Mouse (Mus musculus): ENCODE measurements around the gene Ppp1r9a. TPM values are rescaled to one million over a fixed set of nuclear protein-coding genes. Genes with fewer than 3 reads are reported as not detected.

Ppp1r9a gene
- polyA plus RNA-seq, 1 experiment, result 8.9 TPM

DNA sequence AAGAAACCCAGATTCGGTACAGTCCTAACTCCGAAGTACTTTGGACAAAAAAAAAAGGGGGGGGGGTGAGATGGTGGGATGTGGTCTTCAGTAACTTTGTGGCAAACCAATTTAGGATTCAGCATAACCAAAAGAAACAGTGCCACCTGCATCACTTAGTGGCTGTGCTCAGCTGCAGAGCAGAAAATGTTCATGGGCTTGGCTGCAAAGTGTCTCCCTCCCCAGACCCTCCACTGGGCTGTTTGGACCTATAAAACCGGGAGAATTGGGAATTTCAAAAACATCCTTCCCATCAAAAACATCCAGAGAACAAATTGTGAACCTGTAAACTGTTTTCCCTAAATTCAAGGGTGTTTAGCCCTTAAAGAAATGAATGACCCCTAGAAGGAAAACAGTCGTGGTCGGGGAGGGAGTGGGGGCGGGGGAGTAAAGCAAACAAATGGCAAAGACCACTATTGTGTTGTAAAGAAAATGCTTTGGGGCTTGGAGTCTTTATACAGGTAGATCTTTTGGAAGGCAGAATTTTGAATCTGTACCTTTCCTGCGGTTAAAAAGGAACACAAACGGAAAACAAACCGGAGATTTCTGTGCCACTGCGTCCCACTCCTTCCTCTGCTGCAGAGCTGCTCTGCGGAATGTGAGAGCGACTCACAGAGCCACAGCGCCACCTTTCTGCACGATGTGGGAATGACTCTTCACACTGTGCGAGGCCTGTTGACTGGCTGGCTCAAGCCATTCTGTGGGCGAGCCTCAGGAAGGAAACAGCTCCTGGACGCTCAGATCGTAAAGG lies 207.4 kb downstream of the Ppp1r9a start:
- no peak overlapping the region for H3K4me3 ChIP-seq (ENCODE audit: insufficient read depth, low read depth, low read length)

DNA sequence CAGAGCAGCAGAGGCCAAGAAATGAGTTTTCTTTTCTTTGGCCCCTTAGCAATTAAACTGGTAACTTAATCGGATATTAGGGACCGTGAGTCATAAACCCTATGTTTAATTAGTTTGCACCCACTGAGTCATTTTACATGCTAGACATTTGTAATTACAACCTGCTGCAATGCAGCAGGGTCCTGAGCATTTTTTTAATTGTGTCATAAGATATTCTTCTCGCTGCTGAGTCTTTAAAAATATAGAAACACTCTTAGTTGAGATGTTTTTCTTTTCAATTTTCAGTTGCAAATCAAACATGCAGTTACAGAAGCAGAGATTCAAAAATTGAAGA lies 208.0 kb downstream of the Ppp1r9a start:
- no peaks in the 10 kb centered on the region for H3K4me1 ChIP-seq (ENCODE audit: control insufficient read depth, insufficient read depth, insufficient read length, low read length)
- H3K4me3 ChIP-seq (ENCODE audit: insufficient read depth, low read depth, low read length), result no peak overlapping the region

More for the DNA sequence above, 207.4 kb downstream of the Ppp1r9a start:
- Histone ChIP-seq H3K27ac (replicated peaks; ENCODE audit: low read depth, low read length) (no peak overlapping the region), H3K4me1 (ENCODE audit: control insufficient read depth, insufficient read depth, insufficient read length, low read length) (no peaks in the 10 kb centered on the region)

DNA sequence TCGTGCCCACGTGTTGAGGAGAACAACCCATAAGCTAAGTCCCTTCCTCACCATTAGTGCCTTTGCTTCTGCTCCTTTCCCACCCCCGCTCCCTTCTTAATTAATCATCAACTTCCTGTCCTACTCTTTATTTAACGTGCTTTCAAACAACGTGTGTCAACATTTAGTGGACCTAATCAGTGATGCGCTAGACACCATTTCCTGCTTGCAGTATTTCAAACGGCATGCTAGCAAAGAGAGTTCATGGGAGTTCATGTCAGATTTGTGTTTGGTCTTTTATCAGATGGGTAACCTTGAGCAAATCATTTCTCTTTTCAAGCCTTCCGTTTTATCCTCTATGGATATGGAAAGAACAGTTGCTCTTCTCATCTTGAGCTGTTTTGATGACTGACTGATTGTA lies 210.4 kb downstream of the Ppp1r9a start:
- Histone ChIP-seq H3K27ac (replicated peaks; ENCODE audit: low read depth, low read length) (no peak overlapping the region), H3K4me1 (ENCODE audit: control insufficient read depth, insufficient read depth, insufficient read length, low read length) (no peaks in the 10 kb centered on the region), H3K4me3 (ENCODE audit: insufficient read depth, low read depth, low read length) (no peak overlapping the region)

More for the DNA sequence above, 208.0 kb downstream of the Ppp1r9a start:
- no peak overlapping the region for H3K27ac ChIP-seq (replicated peaks; ENCODE audit: low read depth, low read length)

DNA sequence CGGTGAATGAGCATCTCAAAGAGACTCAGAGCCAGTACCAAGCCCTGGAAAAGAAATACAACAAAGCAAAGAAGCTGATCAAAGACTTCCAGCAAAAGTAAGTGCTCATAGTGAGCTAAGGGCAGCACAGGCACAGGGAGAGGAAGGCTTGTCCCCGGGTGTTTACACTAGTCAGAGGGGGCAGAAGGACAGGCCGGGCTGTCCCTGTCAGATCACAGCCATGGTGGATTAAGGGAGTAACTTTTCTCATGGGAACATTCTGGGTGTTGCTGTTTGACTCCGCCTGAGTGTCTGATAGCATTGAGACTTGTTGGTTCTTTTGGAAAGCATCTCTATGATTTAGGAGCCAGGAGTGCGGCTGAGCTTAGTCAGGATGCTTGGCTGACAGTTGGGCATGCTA lies 211.0 kb downstream of the Ppp1r9a start:
- Histone ChIP-seq H3K27ac (replicated peaks; ENCODE audit: low read depth, low read length) (no peak overlapping the region), H3K4me1 (ENCODE audit: control insufficient read depth, insufficient read depth, insufficient read length, low read length) (no peaks in the 10 kb centered on the region), H3K4me3 (ENCODE audit: insufficient read depth, low read depth, low read length) (no peak overlapping the region)

DNA sequence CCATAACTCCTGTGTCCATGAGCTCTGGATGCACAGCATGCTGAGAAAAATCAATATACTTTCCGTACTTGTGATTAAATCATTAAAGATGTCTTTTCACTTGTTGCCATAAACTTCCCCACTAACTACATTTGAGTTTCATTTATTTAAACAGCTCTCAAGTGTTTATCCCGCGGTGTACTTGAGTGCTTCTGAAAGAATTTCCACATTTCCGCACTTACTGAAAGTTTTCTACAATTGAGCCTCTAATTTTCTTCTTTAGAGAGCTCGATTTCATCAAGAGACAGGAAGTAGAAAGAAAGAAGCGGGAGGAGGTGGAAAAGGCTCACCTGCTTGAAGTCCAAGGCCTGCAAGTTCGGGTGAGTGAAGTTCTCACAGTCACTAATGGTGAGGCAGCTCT lies 212.1 kb downstream of the Ppp1r9a start:
- Histone ChIP-seq H3K4me3 (ENCODE audit: insufficient read depth, low read depth, low read length) (no peak overlapping the region), H3K4me1 (ENCODE audit: control insufficient read depth, insufficient read depth, insufficient read length, low read length) (no peaks in the 10 kb centered on the region), H3K27ac (replicated peaks; ENCODE audit: low read depth, low read length) (no peak overlapping the region)

DNA sequence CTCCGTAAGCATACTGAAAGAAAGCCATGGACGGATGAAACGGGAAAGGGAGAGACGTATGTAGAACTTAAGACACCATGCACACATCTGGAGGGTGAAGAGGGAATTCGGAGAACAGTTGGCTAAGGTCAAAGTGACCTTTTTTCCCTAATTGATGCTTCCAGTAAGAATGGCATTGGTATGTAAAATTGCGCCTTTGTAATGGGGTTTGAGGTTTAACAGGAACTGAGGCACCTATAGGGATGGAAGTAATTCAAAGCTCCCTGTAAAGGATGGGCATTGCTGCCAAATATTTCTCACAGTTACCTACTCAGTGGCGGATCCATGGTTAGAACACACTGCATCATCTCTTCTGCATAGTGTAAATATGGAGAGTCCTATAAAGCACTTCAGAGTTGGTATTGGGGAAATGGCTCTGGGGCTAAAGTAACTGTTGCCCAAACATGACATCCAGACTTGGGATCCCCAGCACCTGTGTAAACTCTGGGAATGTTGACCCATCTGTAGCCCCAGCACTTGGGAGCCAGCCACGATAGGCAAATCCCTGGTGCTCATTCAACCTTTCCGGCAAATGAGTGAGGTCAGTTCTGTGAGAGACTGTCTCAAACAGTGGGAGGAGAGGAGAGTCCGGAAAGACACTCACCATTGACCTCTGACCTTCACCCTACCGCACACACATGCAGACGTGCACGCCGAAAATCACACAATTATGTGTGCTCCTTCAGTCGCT lies 216.6 kb downstream of the Ppp1r9a start:
- no peak overlapping the region for H3K27ac ChIP-seq (replicated peaks; ENCODE audit: low read depth, low read length)
- H3K4me3 ChIP-seq (ENCODE audit: insufficient read depth, low read depth, low read length), result no peak overlapping the region
- no peaks in the 10 kb centered on the region for H3K4me1 ChIP-seq (ENCODE audit: control insufficient read depth, insufficient read depth, insufficient read length, low read length)

DNA sequence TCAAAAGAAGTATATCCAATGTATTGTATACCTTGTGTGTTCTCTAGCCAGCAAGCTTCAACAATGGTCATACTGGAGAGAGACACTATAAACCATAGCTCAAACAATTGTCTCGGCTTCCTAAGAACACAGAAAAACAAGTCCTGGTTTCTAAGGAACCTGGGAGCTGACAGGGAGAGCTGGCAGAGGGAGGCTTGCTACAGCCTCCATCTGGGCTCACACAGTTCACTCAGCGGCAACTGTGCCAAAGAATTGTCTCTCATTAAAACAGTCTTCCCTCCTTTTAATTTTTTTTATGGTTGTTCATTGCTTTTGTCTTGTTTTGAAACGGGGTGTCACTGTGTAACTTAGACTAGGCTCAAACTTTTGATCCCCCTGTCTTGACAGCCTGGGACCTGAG lies 217.5 kb downstream of the Ppp1r9a start:
- no peak overlapping the region for H3K27ac ChIP-seq (replicated peaks; ENCODE audit: low read depth, low read length)
- no peak overlapping the region for H3K4me3 ChIP-seq (ENCODE audit: insufficient read depth, low read depth, low read length)
- H3K4me1 ChIP-seq (ENCODE audit: control insufficient read depth, insufficient read depth, insufficient read length, low read length), result no peaks in the 10 kb centered on the region

DNA sequence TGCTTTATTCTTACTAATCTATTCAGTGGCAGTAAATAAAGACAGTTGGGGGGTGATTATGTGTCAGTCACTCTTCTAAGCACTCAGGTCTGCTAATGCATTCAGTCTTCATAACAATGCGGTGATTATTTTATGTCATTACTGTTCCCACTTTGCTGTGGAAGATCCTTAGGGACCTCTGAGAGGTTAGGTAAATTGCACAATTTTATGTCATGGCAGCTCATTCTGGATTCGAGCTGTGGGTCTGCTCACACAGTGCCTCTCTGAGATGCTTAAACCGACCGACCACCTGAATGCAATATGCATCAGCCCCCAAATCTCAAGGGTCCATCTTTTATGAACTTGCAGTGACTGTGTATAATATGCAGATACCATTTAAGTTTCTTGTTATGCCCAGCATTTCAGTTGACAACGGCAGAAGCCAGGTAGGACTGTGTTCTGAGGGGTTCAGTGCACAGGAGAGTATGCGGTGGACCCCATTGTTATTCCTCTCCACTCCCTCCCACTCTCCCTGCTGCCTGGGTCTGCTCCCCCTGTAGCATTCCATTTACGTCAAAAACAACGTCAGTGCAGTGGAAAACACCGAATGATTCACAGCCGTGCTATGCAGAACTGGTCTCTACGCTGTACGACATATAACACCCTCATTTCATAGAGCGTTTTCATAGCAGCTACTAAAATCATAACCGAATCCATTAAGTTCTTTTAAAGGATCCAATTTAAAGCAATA lies 226.8 kb downstream of the Ppp1r9a start:
- Histone ChIP-seq H3K4me3 (ENCODE audit: insufficient read depth, low read depth, low read length) (no peak overlapping the region), H3K27ac (replicated peaks; ENCODE audit: low read depth, low read length) (no peak overlapping the region), H3K4me1 (ENCODE audit: control insufficient read depth, insufficient read depth, insufficient read length, low read length) (no peaks in the 10 kb centered on the region)

DNA sequence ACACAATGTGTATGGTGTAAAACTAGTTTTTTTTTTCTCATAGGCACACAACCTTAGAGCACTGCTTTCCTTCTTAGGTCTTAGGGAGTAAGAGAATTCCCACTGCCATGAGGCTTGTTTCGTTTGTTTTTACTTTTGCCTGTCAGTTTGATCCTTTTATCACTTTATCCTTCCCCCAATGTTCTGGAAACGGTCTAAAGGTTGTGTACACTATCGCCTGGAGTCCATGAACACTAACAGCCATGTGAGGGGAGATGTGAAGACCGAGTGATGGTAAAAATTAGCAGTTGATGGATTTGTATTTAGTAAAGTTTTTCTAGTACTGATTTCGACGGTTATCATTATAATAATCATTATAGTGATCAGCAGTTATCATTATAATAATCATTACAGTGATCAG lies 232.3 kb downstream of the Ppp1r9a start:
- H3K27ac ChIP-seq (replicated peaks; ENCODE audit: low read depth, low read length), result no peak overlapping the region
- H3K4me3 ChIP-seq (ENCODE audit: insufficient read depth, low read depth, low read length), result no peak overlapping the region
- no peaks in the 10 kb centered on the region for H3K4me1 ChIP-seq (ENCODE audit: control insufficient read depth, insufficient read depth, insufficient read length, low read length)

DNA sequence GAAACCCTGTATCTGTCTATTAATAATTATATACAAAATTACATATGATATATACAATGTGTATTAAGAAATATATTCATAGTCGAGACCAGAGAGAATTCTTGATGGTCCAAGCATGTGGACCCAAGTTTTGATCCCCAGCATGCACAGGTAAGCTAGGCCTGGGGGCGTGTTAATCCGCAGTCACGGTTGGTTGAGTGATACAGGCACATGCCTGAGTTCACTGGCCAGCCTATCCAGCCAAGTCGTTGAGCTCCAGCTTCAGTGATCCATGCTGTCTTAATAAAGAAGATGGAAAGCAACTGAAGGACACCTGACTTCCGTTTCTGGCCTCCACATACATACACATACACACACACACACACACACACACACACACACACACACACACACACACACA lies 233.3 kb downstream of the Ppp1r9a start:
- Histone ChIP-seq H3K27ac (replicated peaks; ENCODE audit: low read depth, low read length) (no peak overlapping the region), H3K4me1 (ENCODE audit: control insufficient read depth, insufficient read depth, insufficient read length, low read length) (no peaks in the 10 kb centered on the region), H3K4me3 (ENCODE audit: insufficient read depth, low read depth, low read length) (no peak overlapping the region)

DNA sequence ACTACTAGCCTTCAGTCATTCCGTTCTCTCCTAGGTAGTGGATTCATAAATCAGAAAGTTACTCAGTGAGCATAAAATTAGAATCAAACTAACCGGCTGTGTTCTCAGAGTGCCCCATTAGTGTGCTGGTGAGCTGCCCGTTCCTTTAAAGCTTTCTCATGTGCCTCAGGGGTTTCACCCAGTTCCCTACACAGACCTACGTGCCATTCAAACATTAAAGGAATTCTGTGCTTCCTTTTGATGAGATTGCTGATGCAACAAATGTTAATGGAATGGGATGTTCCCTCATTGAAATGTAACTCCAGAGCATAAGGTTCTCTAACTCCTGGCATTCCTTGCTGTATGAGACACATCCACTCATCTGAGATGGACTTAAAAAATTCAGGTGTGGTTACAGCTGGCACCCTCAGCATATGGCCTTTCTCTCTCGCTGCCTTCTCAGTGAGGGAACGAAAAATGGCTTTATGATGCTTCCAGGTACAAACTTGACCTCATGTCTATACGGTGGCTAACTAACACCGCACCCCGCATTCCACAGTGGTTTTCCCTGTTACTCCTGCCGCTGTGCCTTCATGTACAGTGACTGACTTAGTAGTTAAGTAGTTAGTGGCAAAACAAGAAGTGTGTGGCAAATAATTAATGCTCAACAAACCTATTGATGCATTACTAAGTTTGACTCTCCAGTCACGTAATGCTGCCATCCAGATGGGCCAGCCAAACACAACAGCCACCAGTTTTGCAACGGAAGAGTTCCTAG lies 236.3 kb downstream of the Ppp1r9a start:
- H3K4me3 ChIP-seq (ENCODE audit: insufficient read depth, low read depth, low read length), result no peak overlapping the region
- H3K27ac ChIP-seq (replicated peaks; ENCODE audit: low read depth, low read length), result no peak overlapping the region

DNA sequence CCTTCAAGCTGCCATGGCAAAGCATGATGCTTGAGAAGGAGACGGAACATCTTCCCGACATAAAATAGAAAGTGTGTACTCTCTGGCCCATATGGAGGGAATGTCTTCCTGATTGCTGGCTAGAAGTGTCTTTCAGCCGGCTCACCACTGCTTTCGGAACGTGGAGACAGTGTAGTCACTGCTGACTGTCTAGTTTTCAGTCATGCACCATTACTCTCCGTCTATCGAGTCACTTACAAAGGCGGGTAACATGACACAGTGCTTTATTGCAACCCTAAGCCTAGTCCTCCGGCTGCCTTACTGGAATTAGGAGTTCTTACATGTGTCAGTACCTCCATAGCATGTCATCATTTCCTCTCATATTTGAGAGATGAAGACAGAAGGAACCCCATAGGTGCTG lies 236.9 kb downstream of the Ppp1r9a start:
- H3K27ac ChIP-seq (replicated peaks; ENCODE audit: low read depth, low read length), result no peak overlapping the region
- no peak overlapping the region for H3K4me3 ChIP-seq (ENCODE audit: insufficient read depth, low read depth, low read length)
- no peaks in the 10 kb centered on the region for H3K4me1 ChIP-seq (ENCODE audit: control insufficient read depth, insufficient read depth, insufficient read length, low read length)

More for the DNA sequence above, 236.3 kb downstream of the Ppp1r9a start:
- H3K4me1 ChIP-seq (ENCODE audit: control insufficient read depth, insufficient read depth, insufficient read length, low read length), result no peaks in the 10 kb centered on the region

DNA sequence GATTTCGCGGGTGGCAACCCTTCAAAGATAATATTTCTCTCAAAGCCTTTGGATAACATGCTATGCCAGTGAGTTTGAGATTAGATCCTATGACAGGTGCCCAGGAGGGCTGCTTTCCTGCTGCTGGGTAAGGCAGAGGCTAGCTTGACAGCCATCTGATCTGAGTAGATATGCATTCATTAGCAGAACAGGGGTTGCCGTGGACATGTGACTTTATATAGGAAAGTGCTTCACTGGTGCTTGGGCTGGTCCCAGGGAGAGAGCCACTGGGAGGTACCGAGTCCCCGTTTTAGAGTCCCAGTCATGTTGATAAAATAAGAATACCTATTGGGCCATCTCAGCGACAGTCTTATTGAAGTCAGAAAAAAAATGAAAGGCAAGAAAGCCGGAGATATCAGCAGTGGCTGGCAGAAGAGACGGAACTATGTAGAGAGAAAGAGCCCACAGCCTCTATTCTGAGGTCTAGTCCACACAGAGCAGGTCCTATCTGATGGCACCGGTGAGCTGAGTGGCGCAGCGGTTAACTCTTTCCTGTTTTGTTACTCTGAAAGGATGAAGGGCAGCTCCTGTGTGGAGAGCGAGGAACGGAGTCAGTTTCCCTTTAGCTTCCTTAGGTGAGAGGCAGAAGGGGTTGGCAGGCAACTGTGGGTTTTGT lies 244.9 kb downstream of the Ppp1r9a start:
- Histone ChIP-seq H3K4me3 (ENCODE audit: insufficient read depth, low read depth, low read length) (no peak overlapping the region), H3K27ac (replicated peaks; ENCODE audit: low read depth, low read length) (no peak overlapping the region), H3K4me1 (ENCODE audit: control insufficient read depth, insufficient read depth, insufficient read length, low read length) (peaks cover 5% of the 10 kb centered on the region; the same call in 1 of the 2 replicates)

DNA sequence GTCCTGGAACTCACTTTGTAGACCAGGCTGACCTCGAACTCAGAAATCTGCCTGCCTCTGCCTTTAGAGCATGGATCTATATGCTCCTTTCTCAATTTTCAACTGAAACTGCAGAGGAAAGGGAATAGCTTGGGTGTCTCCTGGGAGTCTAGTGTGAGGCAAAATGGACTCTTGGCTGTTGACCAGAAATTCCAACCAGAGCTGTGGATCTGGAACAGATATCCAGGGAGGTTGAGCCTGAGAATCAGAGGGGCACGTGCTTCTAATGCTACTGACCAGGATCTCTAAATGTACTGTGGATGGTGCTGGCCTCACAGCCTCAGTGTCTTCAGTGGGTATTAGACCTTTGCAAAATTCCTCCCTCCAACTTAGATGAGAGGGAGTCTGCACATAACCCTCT lies 247.2 kb downstream of the Ppp1r9a start:
- peaks cover 5% of the 10 kb centered on the region; the same call in 1 of the 2 replicates for H3K4me1 ChIP-seq (ENCODE audit: control insufficient read depth, insufficient read depth, insufficient read length, low read length)
- no peak overlapping the region for H3K4me3 ChIP-seq (ENCODE audit: insufficient read depth, low read depth, low read length)
- H3K27ac ChIP-seq (replicated peaks; ENCODE audit: low read depth, low read length), result no peak overlapping the region

Data from brown adipose tissue, adult 24 weeks (tissue).